Mouse (Mus musculus): ENCODE measurements around the gene D10Jhu81e. TPM values are rescaled to one million over a fixed set of nuclear protein-coding genes. Genes with fewer than 3 reads are reported as not detected.

D10Jhu81e gene
- polyA plus RNA-seq (2015; fragmentation: Nextera tagmentation; extraction: Ambion mirVana) = 55.9 and 60.9 TPM in 2 replicates

DNA sequence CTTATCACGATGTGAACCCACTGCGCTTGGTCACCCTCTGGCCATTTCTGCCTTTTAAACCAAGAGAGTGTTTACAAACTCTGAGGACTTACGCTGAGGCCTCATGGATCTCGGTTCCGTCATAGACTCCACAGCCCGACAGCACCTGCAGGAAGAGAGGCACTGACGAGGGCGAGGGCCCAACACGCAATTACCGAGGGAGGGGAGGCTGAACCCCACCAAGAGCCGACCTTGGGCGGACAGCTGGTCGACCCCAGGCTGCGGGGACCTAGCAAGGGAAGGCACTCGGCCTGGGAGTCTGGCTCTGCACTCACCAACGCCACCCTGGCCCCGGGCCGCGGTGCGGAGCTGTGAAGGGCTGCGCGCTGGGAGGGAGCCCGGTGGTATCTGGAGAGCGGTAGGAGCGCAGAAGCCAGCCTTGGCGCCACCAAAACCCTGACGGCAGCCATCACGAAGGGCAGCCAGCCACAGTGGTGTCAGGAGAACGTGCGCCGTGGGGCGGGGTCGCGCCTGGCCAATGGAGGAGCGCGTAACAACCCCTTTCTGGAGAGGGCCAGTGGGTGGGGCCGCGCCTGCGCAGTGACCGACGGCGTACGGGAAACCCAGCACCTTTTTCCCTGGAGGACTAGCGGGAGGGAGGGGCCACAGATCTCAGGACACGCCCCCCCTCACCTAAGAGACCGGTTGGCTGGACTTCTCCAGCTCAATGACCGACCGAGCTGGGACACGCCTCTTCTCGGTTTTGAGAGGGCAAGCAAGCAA, at the start of gene D10Jhu81e:
Gene D10Jhu81e, minus strand, starts transcription at position 502 of the 762 bp plus-strand sequence.
- no peaks in the 10 kb centered on the region for H3K27me3 ChIP-seq (ENCODE audit: insufficient read depth, low read length)
- H3K4me2 ChIP-seq (ENCODE audit: low read length) = peak within 1 kb of the TSS; percentile 92
- H3K4me1 ChIP-seq (replicated peaks; ENCODE audit: insufficient read depth, low read length) = peaks cover 14% of the 10 kb centered on the region
- WGBS = 2% methylated on average over 50 of the region's 50 CpGs
- H3K9me3 ChIP-seq (replicated peaks; ENCODE audit: low read length) = no peaks in the 10 kb centered on the region
- H3K27ac ChIP-seq = peak within 1 kb of the TSS; percentile 76
- DNase-seq (ENCODE audit: low spot score) (peak; percentile 99), ATAC-seq (replicated peaks; ENCODE audit: low FRiP score, low read depth) (peak; percentile 97)
- peak within 1 kb of the TSS; percentile 71 for H3K4me3 ChIP-seq (replicated peaks; ENCODE audit: low read depth, low read length)
- peaks cover 46% of the 10 kb centered on the region for H3K36me3 ChIP-seq (ENCODE audit: insufficient read depth, low read length)
- peak within 1 kb of the TSS; percentile 74 for H3K9ac ChIP-seq (ENCODE audit: low read depth, low read length)
- no peak for TF ChIP-seq CTCF (IDR thresholded peaks at IDR 0.05; ENCODE audit: low read depth)

DNA sequence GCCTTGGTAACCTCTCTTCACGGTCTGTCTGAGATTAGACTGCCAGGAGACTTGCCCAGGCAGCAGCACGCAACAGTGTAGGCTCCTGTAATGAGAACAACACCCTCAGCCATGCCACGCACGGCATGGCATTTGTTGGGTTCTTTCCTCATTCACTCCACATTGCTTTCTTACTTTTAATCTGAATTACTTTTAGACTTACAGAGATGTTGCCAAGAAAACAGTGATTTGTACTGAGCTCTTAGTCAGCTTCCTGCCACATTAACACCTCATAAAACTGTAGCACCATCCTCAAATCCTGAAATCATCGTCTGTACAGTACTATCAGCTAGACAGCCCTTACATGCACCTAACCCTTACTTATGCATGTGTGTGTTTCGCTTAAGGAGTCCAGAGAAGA, 49.0 kb upstream of the D10Jhu81e start:
- ATAC-seq (replicated peaks; ENCODE audit: low FRiP score, low read depth) = no peak
- H3K9ac ChIP-seq (ENCODE audit: low read depth, low read length) = no peak overlapping the region
- H3K27ac ChIP-seq = no peak overlapping the region
- H3K36me3 ChIP-seq (ENCODE audit: insufficient read depth, low read length) = peaks cover 45% of the 10 kb centered on the region
- no peak for DNase-seq (ENCODE audit: low spot score)
- no peaks in the 10 kb centered on the region for H3K9me3 ChIP-seq (replicated peaks; ENCODE audit: low read length)
- no peak overlapping the region for H3K4me3 ChIP-seq (replicated peaks; ENCODE audit: low read depth, low read length)
- TF ChIP-seq CTCF (IDR thresholded peaks at IDR 0.05; ENCODE audit: low read depth) = no peak
- no peaks in the 10 kb centered on the region for H3K4me1 ChIP-seq (replicated peaks; ENCODE audit: insufficient read depth, low read length)
- WGBS = 72% methylated on average over 6 of the region's 6 CpGs
- no peak overlapping the region for H3K4me2 ChIP-seq (ENCODE audit: low read length)
- H3K27me3 ChIP-seq (ENCODE audit: insufficient read depth, low read length) = no peaks in the 10 kb centered on the region

DNA sequence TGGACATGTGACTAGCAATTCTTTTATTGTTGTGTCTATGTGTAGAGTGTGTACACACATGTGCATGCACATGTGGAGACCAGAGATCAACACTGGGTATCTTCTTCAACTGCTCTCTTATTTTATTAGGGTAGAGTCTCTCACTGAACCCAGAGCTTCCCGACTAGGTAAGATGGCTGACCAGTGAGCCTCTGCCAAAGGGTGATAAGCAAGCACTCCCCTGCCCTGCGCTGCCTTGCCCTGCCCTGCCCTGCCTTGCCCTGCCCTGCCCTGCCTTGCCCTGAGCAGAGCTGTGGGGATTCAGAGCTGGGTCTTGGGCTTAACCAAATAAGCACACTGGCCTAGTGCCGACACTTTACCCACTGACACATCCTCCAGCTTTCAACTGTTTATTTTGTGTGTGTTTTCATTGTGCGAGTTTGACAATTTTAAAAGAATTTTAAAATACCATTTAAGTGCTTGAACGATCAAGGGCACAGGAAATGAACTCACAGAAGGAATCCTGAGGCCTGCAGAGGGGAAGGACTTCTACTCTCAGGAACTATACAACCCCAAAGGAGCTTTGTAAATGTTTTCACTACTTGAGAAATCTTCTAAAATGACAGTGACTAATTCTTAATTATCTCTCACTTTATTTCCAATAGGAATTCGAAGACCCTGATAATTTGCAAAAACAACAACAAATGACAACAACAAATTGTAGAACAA, 46.9 kb upstream of the D10Jhu81e start:
- no peaks in the 10 kb centered on the region for H3K27me3 ChIP-seq (ENCODE audit: insufficient read depth, low read length)
- peaks cover 57% of the 10 kb centered on the region for H3K36me3 ChIP-seq (ENCODE audit: insufficient read depth, low read length)
- H3K9me3 ChIP-seq (replicated peaks; ENCODE audit: low read length) = no peaks in the 10 kb centered on the region
- H3K9ac ChIP-seq (ENCODE audit: low read depth, low read length) = no peak overlapping the region
- H3K4me3 ChIP-seq (replicated peaks; ENCODE audit: low read depth, low read length) = no peak overlapping the region
- 59% methylated on average over 6 of the region's 6 CpGs for WGBS
- no peak for TF ChIP-seq CTCF (IDR thresholded peaks at IDR 0.05; ENCODE audit: low read depth)
- no peak overlapping the region for H3K27ac ChIP-seq
- H3K4me1 ChIP-seq (replicated peaks; ENCODE audit: insufficient read depth, low read length) = no peaks in the 10 kb centered on the region
- DNase-seq (ENCODE audit: low spot score) = no peak
- ATAC-seq (replicated peaks; ENCODE audit: low FRiP score, low read depth) = no peak
- no peak overlapping the region for H3K4me2 ChIP-seq (ENCODE audit: low read length)

DNA sequence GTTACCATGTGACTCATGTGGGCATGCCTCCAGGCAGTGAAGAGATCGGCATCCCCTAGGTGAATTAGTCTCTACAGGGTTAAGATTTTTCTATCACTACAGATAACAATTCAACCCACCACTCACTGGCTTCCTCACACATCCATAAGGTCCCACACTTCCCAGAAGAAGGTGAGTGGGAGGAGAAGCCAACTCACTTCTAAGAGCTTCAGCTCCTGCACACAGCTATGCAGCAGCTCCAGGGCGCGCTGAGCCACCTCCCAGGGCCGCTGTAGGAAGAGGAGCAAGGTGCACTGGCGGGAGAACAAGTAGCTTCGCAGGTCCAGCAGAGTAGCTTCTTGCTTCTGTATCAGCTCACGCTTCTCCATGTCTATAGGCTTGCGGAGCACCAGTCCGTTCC, 44.8 kb upstream of the D10Jhu81e start:
- Histone ChIP-seq H3K9ac (ENCODE audit: low read depth, low read length) (no peak overlapping the region), H3K4me3 (replicated peaks; ENCODE audit: low read depth, low read length) (no peak overlapping the region), H3K4me2 (ENCODE audit: low read length) (no peak overlapping the region), H3K9me3 (replicated peaks; ENCODE audit: low read length) (no peaks in the 10 kb centered on the region), H3K27ac (no peak overlapping the region), H3K27me3 (ENCODE audit: insufficient read depth, low read length) (no peaks in the 10 kb centered on the region), H3K4me1 (replicated peaks; ENCODE audit: insufficient read depth, low read length) (no peaks in the 10 kb centered on the region), H3K36me3 (ENCODE audit: insufficient read depth, low read length) (peaks cover 64% of the 10 kb centered on the region)
- no peak for DNase-seq (ENCODE audit: low spot score)
- TF ChIP-seq CTCF (IDR thresholded peaks at IDR 0.05; ENCODE audit: low read depth) = no peak
- 96% methylated on average over 9 of the region's 9 CpGs for WGBS
- no peak for ATAC-seq (replicated peaks; ENCODE audit: low FRiP score, low read depth)

DNA sequence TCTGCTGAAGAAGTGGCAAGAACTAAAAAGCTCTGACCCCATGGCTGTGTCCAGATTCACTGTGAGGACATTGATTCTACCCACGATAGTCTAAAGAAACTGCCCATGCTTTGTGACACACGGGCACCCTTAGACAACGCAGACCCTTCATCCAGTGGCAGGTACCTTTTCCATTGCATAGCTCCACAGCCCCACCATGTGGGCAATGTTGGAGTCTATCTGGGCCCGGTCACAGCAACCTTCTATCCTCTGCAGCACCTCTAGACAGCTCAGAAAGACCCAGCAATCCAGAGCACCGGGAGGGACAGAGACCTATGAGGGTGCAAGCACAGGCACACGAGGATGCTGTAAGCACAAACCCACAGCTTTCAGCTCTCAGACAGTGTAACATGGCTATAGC, 41.7 kb upstream of the D10Jhu81e start:
- DNase-seq (ENCODE audit: low spot score) (peak; percentile 15), ATAC-seq (replicated peaks; ENCODE audit: low FRiP score, low read depth) (no peak)
- peak; percentile 55 for TF ChIP-seq CTCF (IDR thresholded peaks at IDR 0.05; ENCODE audit: low read depth)
- Histone ChIP-seq H3K4me3 (replicated peaks; ENCODE audit: low read depth, low read length) (no peak overlapping the region), H3K9ac (ENCODE audit: low read depth, low read length) (no peak overlapping the region), H3K4me2 (ENCODE audit: low read length) (no peak overlapping the region), H3K9me3 (replicated peaks; ENCODE audit: low read length) (no peaks in the 10 kb centered on the region), H3K27ac (no peak overlapping the region), H3K4me1 (replicated peaks; ENCODE audit: insufficient read depth, low read length) (no peaks in the 10 kb centered on the region), H3K36me3 (ENCODE audit: insufficient read depth, low read length) (peaks cover 58% of the 10 kb centered on the region), H3K27me3 (ENCODE audit: insufficient read depth, low read length) (no peaks in the 10 kb centered on the region)
- 64% methylated on average over 6 of the region's 6 CpGs for WGBS

DNA sequence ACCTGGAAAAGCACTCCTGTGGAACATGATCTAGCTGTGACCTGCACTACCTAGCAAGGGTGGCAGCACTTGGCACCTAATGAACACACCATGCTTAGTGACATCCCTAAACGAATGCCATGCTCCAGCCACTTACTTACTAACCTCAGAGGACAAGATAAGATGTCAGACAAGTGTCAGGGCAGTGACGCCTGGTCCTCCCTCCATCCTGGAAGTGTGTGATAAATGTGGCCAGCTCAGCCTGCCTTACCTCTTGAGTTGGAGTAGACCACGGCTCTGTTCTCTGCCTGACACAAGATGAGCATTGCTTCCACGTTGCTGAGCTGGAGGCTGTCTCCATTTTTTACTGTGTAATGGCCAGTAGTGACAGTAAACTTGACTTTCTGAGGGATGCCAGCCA, 31.6 kb upstream of the D10Jhu81e start:
- Histone ChIP-seq H3K4me2 (ENCODE audit: low read length) (no peak overlapping the region), H3K4me3 (replicated peaks; ENCODE audit: low read depth, low read length) (no peak overlapping the region), H3K27me3 (ENCODE audit: insufficient read depth, low read length) (no peaks in the 10 kb centered on the region), H3K9me3 (replicated peaks; ENCODE audit: low read length) (no peaks in the 10 kb centered on the region), H3K36me3 (ENCODE audit: insufficient read depth, low read length) (peaks cover 86% of the 10 kb centered on the region), H3K27ac (no peak overlapping the region), H3K9ac (ENCODE audit: low read depth, low read length) (no peak overlapping the region), H3K4me1 (replicated peaks; ENCODE audit: insufficient read depth, low read length) (no peaks in the 10 kb centered on the region)
- DNase-seq (ENCODE audit: low spot score) (no peak), ATAC-seq (replicated peaks; ENCODE audit: low FRiP score, low read depth) (no peak)
- 94% methylated on average over 4 of the region's 4 CpGs for WGBS
- TF ChIP-seq CTCF (IDR thresholded peaks at IDR 0.05; ENCODE audit: low read depth) = no peak

Data from kidney, postnatal 0 days (tissue).